ENCODE assay signal across 9 mouse cellular contexts in the genomic region with DNA sequence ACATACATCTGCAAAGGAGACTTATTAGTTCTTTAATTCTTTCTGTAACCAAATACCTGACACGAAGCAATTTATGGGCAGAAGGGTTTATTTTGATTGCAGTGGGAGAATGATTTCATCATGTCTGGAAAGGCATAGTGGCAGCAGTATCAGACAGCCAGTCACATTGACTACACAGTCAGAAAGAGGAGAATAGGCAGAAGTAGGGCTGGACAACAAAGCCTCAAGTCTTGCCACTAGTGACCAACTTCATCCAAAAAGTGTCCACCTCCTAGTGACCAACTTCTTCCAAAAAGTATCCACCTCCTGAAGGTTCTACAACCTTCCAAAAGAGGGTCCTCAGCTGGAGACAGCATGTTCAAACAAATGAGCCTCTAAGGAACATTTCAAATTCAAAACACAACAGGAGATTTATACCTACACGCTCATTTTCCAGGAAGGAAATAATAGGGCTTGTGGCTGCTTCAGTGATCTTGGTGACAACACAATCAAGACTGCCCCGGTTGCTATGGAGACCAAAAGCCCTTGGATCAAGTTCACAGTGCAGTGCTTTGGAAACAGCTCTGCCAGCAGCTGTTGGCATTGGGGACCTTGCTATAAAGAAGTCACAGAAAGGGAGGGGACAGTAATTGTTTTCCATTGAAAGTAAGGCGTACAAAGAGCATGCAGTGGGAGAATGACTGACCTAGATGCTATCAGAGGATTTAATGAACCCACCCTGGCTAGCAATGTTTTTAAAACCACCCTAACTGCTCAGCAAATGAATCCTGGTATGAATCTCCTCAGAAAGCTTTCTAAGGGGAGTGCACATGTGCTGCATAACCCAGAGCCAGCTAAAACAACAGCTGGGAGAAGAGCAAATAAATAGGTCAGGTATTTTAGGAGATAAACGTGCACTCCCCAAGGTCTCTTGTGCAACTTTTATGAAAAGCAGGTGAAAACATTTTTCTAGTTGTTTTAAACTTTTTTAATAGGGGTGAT.
A peak's percentile ranks its signal among the peaks of the same experiment; 100 is the strongest.
DNase-seq lines count a peak whose midpoint lies in the region; ATAC-seq and TF ChIP-seq lines count a peak whose summit lies in the region.
"Had no signal": no experiment of that assay in that cellular context is flagged by ENCODE, and none has a peak within 500 bp of the region (broad histone marks: within the 10 kb centered on the region; RNA-seq: fewer than 3 reads in every experiment).

No protein-coding gene starts in this region.

- no peak overlapping the region for H3K4me3 ChIP-seq in CH12.LX (replicated peaks in 1 of 3; ENCODE audit: low read depth in 2 of 3, low read length in 2 of 3, poor library complexity in 1 of 3)
- no peak overlapping the region for H3K4me3 ChIP-seq in forebrain, embryonic 16.5 days (replicated peaks; ENCODE audit: low read length)
- H3K4me3 ChIP-seq in kidney, embryonic 14.5 days (ENCODE audit: low read length): no peak overlapping the region
- no peak overlapping the region for H3K4me3 ChIP-seq in heart, embryonic 10.5 days
- H3K4me3 ChIP-seq in liver, embryonic 11.5 days (ENCODE audit: low read depth, low read length): no peak overlapping the region

- in situ Hi-C loops in CH12.LX (cut with MboI; ENCODE audit: low pct_ligation_motif_present, low pct_unique_long_range_greater_than_20kb, low sequenced_read_pairs): no loop called here

- 25% methylated on average over 5 of the region's 5 CpGs for WGBS in forebrain, embryonic 16.5 days
- 43% methylated on average over 5 of the region's 5 CpGs for WGBS in kidney, embryonic 14.5 days
- 57% methylated on average over 5 of the region's 5 CpGs for WGBS in heart, embryonic 10.5 days
- WGBS in liver, embryonic 11.5 days: 56% methylated on average over 5 of the region's 5 CpGs

- H3K9ac ChIP-seq in CH12.LX (ENCODE audit: insufficient read depth, low read depth): no peak overlapping the region
- no peak overlapping the region for H3K9ac ChIP-seq in forebrain, embryonic 16.5 days (replicated peaks; ENCODE audit: low read depth, low read length)
- H3K9ac ChIP-seq in kidney, embryonic 14.5 days (ENCODE audit: low read depth, low read length): no peak overlapping the region
- no peak overlapping the region for H3K9ac ChIP-seq in liver, embryonic 11.5 days (ENCODE audit: low read depth, low read length)

- TF ChIP-seq POLR2A in CH12.LX (IDR thresholded peaks at IDR 0.05; ENCODE audit: low read depth, low read length): no peak

- ATAC-seq in forebrain, embryonic 16.5 days: peak; percentile 95
- peak; percentile 89; the same call in 1 of the 2 replicates for ATAC-seq in kidney, embryonic 14.5 days (ENCODE audit: low FRiP score, low TSS enrichment)
- ATAC-seq in liver, embryonic 11.5 days (replicated peaks; ENCODE audit: low FRiP score): no peak

- TF ChIP-seq RAD21 in CH12.LX (IDR thresholded peaks at IDR 0.05; ENCODE audit: low read depth, low read length): no peak

- dilution Hi-C loops in CH12.LX (cut with MboI; ENCODE audit: extremely low pct_ligation_motif_present, extremely low pct_unique_long_range_greater_than_20kb, low sequenced_read_pairs): no loop called here

- H3K4me2 ChIP-seq in CH12.LX (ENCODE audit: insufficient read depth, low read depth, poor library complexity, severe bottlenecking): no peak overlapping the region
- H3K4me2 ChIP-seq in forebrain, embryonic 16.5 days (ENCODE audit: low read length): no peak overlapping the region
- no peak overlapping the region for H3K4me2 ChIP-seq in kidney, embryonic 14.5 days (replicated peaks; ENCODE audit: low read depth, low read length)
- H3K4me2 ChIP-seq in liver, embryonic 11.5 days: no peak overlapping the region

- H3K79me2 ChIP-seq in CH12.LX (replicated peaks; ENCODE audit: control insufficient read depth, extremely low read depth, insufficient read depth, poor library complexity, severe bottlenecking): no peaks in the 10 kb centered on the region

- TF ChIP-seq EP300 in CH12.LX (IDR thresholded peaks at IDR 0.05; ENCODE audit: low read length): no peak

- no peaks in the 10 kb centered on the region for H3K27me3 ChIP-seq in CH12.LX (replicated peaks)
- H3K27me3 ChIP-seq in forebrain, embryonic 16.5 days (replicated peaks; ENCODE audit: control insufficient read depth, insufficient read depth, low read length): no peaks in the 10 kb centered on the region
- H3K27me3 ChIP-seq in kidney, embryonic 14.5 days (ENCODE audit: control insufficient read depth, insufficient read depth, low read length): no peaks in the 10 kb centered on the region
- no peaks in the 10 kb centered on the region for H3K27me3 ChIP-seq in heart, embryonic 10.5 days (ENCODE audit: insufficient read depth, poor library complexity, severe bottlenecking)
- no peaks in the 10 kb centered on the region for H3K27me3 ChIP-seq in liver, embryonic 11.5 days (replicated peaks; ENCODE audit: control insufficient read depth, insufficient read depth, low read length)

- no peaks in the 10 kb centered on the region for H3K36me3 ChIP-seq in CH12.LX (replicated peaks in 1 of 2; ENCODE audit: control insufficient read depth in 1 of 2, insufficient read depth in 1 of 2, low read length in 1 of 2)
- H3K36me3 ChIP-seq in forebrain, embryonic 16.5 days (ENCODE audit: control insufficient read depth, insufficient read depth): no peaks in the 10 kb centered on the region
- H3K36me3 ChIP-seq in kidney, embryonic 14.5 days (ENCODE audit: control insufficient read depth, insufficient read depth, low read length): no peaks in the 10 kb centered on the region
- no peaks in the 10 kb centered on the region for H3K36me3 ChIP-seq in heart, embryonic 10.5 days
- no peaks in the 10 kb centered on the region for H3K36me3 ChIP-seq in liver, embryonic 11.5 days (ENCODE audit: control insufficient read depth, insufficient read depth, low read length)

- no peak overlapping the region for H3K27ac ChIP-seq in CH12.LX (ENCODE audit: insufficient read depth, low read depth)
- 0 out of 2 replicates have a peak overlapping the region, but pooled peaks have one; percentile 3 for H3K27ac ChIP-seq in forebrain, embryonic 16.5 days (ENCODE audit: low read length)
- H3K27ac ChIP-seq in kidney, embryonic 14.5 days (ENCODE audit: low read depth, low read length): no peak overlapping the region; the same call in 1 of the 2 replicates
- no peak overlapping the region for H3K27ac ChIP-seq in heart, embryonic 10.5 days
- H3K27ac ChIP-seq in liver, embryonic 11.5 days (ENCODE audit: low read depth, low read length): no peak overlapping the region
- H3K27ac ChIP-seq: macrophage had no signal

- H3K4me1 ChIP-seq in CH12.LX (ENCODE audit: control insufficient read depth in 1 of 2, insufficient read depth in 2 of 2): no peaks in the 10 kb centered on the region
- peaks cover 7% of the 10 kb centered on the region; the same call in 1 of the 2 replicates for H3K4me1 ChIP-seq in forebrain, embryonic 16.5 days (replicated peaks; ENCODE audit: control insufficient read depth, insufficient read depth, low read length)
- no peaks in the 10 kb centered on the region for H3K4me1 ChIP-seq in kidney, embryonic 14.5 days (ENCODE audit: control insufficient read depth, insufficient read depth, low read length)
- no peaks in the 10 kb centered on the region for H3K4me1 ChIP-seq in heart, embryonic 10.5 days
- H3K4me1 ChIP-seq in liver, embryonic 11.5 days (replicated peaks; ENCODE audit: control insufficient read depth, insufficient read depth, low read length): no peaks in the 10 kb centered on the region

- no peak for TF ChIP-seq CTCF in CH12.LX (conservative IDR thresholded peaks at IDR 0.05 in 1 of 2, IDR thresholded peaks at IDR 0.05 in 1 of 2; ENCODE audit: low read depth in 2 of 2, low read length in 2 of 2)

- H3K9me3 ChIP-seq in CH12.LX (replicated peaks; ENCODE audit: low read length): no peaks in the 10 kb centered on the region
- no peaks in the 10 kb centered on the region for H3K9me3 ChIP-seq in forebrain, embryonic 16.5 days (ENCODE audit: control insufficient read depth, low read length)
- H3K9me3 ChIP-seq in kidney, embryonic 14.5 days (ENCODE audit: control insufficient read depth, low read length): no peaks in the 10 kb centered on the region
- no peaks in the 10 kb centered on the region for H3K9me3 ChIP-seq in heart, embryonic 10.5 days
- H3K9me3 ChIP-seq in liver, embryonic 11.5 days (ENCODE audit: control insufficient read depth, low read length): no peaks in the 10 kb centered on the region

- peak; percentile 2 for DNase-seq in CH12.LX (ENCODE audit: extremely low read depth)
- peak; percentile 50 to 84 for DNase-seq in adrenal gland, adult (ENCODE audit: inconsistent age in 2 of 2, low spot score in 1 of 2)
- DNase-seq in mesoderm, embryonic 11.5 days (ENCODE audit: low read depth, low spot score): peak; percentile 77
- DNase-seq in right cerebral cortex, postnatal 10 days (ENCODE audit: low spot score in 2 of 2): peak; percentile 44 to 62
- DNase-seq in heart, embryonic 10.5 days (ENCODE audit: low spot score): no peak
- DNase-seq in liver, embryonic 11.5 days (ENCODE audit: low spot score): no peak

TF ChIP-seq in CH12.LX, 34 proteins besides CTCF, POLR2A, EP300 and RAD21:
- no peak for TF ChIP-seq CHD1 (IDR thresholded peaks at IDR 0.05; ENCODE audit: low read depth, low read length)
- no peak for TF ChIP-seq UBTF (IDR thresholded peaks at IDR 0.05; ENCODE audit: low read depth, low read length)
- no peak for TF ChIP-seq ZMIZ1 (IDR thresholded peaks at IDR 0.05; ENCODE audit: low read depth, low read length)

Comparison
In these comparisons a context has a peak if more than half of its experiments do, and no peak if none do; other contexts are left out.
1. DNase-seq: peak in CH12.LX (single experiment), adrenal gland, adult (2 of 2), mesoderm, embryonic 11.5 days (single experiment) and right cerebral cortex, postnatal 10 days (2 of 2); none in heart, embryonic 10.5 days (single experiment) and liver, embryonic 11.5 days (single experiment).